Mouse (Mus musculus): ENCODE data around the gene Gm33543. TPM values are rescaled to one million over a fixed set of nuclear protein-coding genes. Genes with fewer than 3 reads are reported as not detected.

The Gm33543 gene
- total and polyA plus RNA-seq, 3 experiments = not detected

GRCm38 (mm10) chr10:95855411-95855810 is 12.7 kb upstream of the Gm33543 start:
- TF ChIP-seq KAT2A (conservative IDR thresholded peaks at IDR 0.05; ENCODE audit: low read depth, low read length) (no peak), TBP (IDR thresholded peaks at IDR 0.05; ENCODE audit: low read depth, low read length) (no peak), UBTF (IDR thresholded peaks at IDR 0.05; ENCODE audit: borderline replicate concordance, insufficient read depth, low read depth, low read length) (no peak), ELF1 (IDR thresholded peaks at IDR 0.05; ENCODE audit: low read depth, low read length) (no peak), SIN3A (IDR thresholded peaks at IDR 0.05; ENCODE audit: low read length) (no peak), MYB (IDR thresholded peaks at IDR 0.05; ENCODE audit: low read depth, low read length) (no peak), POLR2AphosphoS2 (IDR thresholded peaks at IDR 0.05; ENCODE audit: low read length) (no peak), MAFK (IDR thresholded peaks at IDR 0.05; ENCODE audit: borderline replicate concordance, low read depth, low read length) (no peak), ZKSCAN1 (IDR thresholded peaks at IDR 0.05; ENCODE audit: low read depth, low read length) (no peak), E2F4 (IDR thresholded peaks at IDR 0.05; ENCODE audit: borderline replicate concordance, low read depth, low read length) (no peak), GABPA (IDR thresholded peaks at IDR 0.05; ENCODE audit: low read depth, low read length) (no peak), USF1 (IDR thresholded peaks at IDR 0.05; ENCODE audit: low read depth, low read length) (no peak)
- Histone ChIP-seq H3K27me3 (ENCODE audit: control insufficient read depth in 1 of 2, insufficient read depth in 2 of 2, low read length in 2 of 2) (peaks cover 0 to 3% of the 10 kb centered on the region in 2 experiments; a peak in 2 of 4 replicates), H3K4me1 (ENCODE audit: control insufficient read depth in 1 of 2, insufficient read depth in 2 of 2, low read length in 2 of 2) (no peaks in the 10 kb centered on the region), H3K27ac (ENCODE audit: control insufficient read depth, low read depth, low read length) (no peak overlapping the region), H3K9me3 (replicated peaks; ENCODE audit: insufficient read depth, low read length) (no peaks in the 10 kb centered on the region), H3K9ac (ENCODE audit: control insufficient read depth, low read depth, low read length, poor library complexity, severe bottlenecking) (no peak overlapping the region), H3K4me3 (ENCODE audit: control insufficient read depth in 1 of 2, insufficient read depth in 1 of 2, low read depth in 2 of 2, low read length in 2 of 2) (no peak overlapping the region), H3K36me3 (ENCODE audit: control insufficient read depth in 1 of 2, insufficient read depth in 2 of 2, low read length in 2 of 2) (no peaks in the 10 kb centered on the region), H3K79me2 (ENCODE audit: control insufficient read depth, insufficient read depth, low read length, poor library complexity) (no peaks in the 10 kb centered on the region)
- DNase-seq (ENCODE audit: low read depth, low spot score) = no peak

DNA sequence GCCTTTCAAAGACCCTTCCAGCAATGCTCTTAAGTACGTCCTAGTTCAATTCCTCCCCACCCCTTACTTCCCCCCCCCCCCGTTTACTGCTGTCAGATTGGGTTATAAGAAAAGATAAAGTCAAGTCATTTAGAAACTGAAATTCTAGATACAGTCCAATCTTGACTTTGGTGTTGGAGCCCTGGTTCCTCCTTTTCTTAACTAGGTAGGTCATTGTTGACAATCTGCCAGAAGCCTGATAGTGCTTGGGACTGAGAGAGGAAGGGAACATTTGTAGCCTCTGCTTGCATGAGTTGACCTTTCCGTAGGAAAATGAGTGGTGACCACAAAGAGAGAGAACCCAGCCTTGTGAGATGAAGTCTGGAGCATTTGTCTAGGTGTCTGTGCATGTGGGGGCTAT is 7.8 kb upstream of the Gm33543 start:
- no peaks in the 10 kb centered on the region for H3K36me3 ChIP-seq (ENCODE audit: control insufficient read depth in 1 of 2, insufficient read depth in 2 of 2, low read length in 2 of 2)
- peak; percentile 28 for DNase-seq (ENCODE audit: low read depth, low spot score)
- no peak overlapping the region for H3K4me3 ChIP-seq (ENCODE audit: control insufficient read depth in 1 of 2, insufficient read depth in 1 of 2, low read depth in 2 of 2, low read length in 2 of 2)
- no peak overlapping the region for H3K9ac ChIP-seq (ENCODE audit: control insufficient read depth, low read depth, low read length, poor library complexity, severe bottlenecking)
- H3K9me3 ChIP-seq (replicated peaks; ENCODE audit: insufficient read depth, low read length) = no peaks in the 10 kb centered on the region
- no peak for TF ChIP-seq UBTF (IDR thresholded peaks at IDR 0.05; ENCODE audit: borderline replicate concordance, insufficient read depth, low read depth, low read length)
- no peak for TF ChIP-seq GATA1 (IDR thresholded peaks at IDR 0.05; ENCODE audit: low read depth, low read length)
- no peak for TF ChIP-seq USF2 (IDR thresholded peaks at IDR 0.05; ENCODE audit: borderline replicate concordance in 1 of 2, insufficient read depth in 1 of 2, low read depth in 1 of 2, low read length in 2 of 2)
- TF ChIP-seq GABPA (IDR thresholded peaks at IDR 0.05; ENCODE audit: low read depth, low read length) = no peak
- no peak for TF ChIP-seq RCOR1 (IDR thresholded peaks at IDR 0.05; ENCODE audit: low read depth, low read length)
- no peak for TF ChIP-seq POLR2AphosphoS2 (IDR thresholded peaks at IDR 0.05; ENCODE audit: low read length)
- TF ChIP-seq TAL1 (IDR thresholded peaks at IDR 0.05; ENCODE audit: low read length) = no peak
- no peak for TF ChIP-seq RAD21 (IDR thresholded peaks at IDR 0.05; ENCODE audit: low read depth, low read length)
- TF ChIP-seq USF1 (IDR thresholded peaks at IDR 0.05; ENCODE audit: low read depth, low read length) = no peak
- TF ChIP-seq MAZ (IDR thresholded peaks at IDR 0.05; ENCODE audit: low read depth, low read length) = no peak
- no peak for TF ChIP-seq CHD2 (IDR thresholded peaks at IDR 0.05; ENCODE audit: low read length)
- no peak for TF ChIP-seq NRF1 (IDR thresholded peaks at IDR 0.05; ENCODE audit: insufficient read depth, low read depth, low read length, poor library complexity, severe bottlenecking)
- no peak for TF ChIP-seq JUND (IDR thresholded peaks at IDR 0.05; ENCODE audit: low read depth, low read length)
- TF ChIP-seq ZC3H11A (IDR thresholded peaks at IDR 0.05; ENCODE audit: low read depth, low read length) = no peak
- no peak for TF ChIP-seq ELF1 (IDR thresholded peaks at IDR 0.05; ENCODE audit: low read depth, low read length)
- no peak for TF ChIP-seq MAFK (IDR thresholded peaks at IDR 0.05; ENCODE audit: borderline replicate concordance, low read depth, low read length)
- H3K79me2 ChIP-seq (ENCODE audit: control insufficient read depth, insufficient read depth, low read length, poor library complexity) = no peaks in the 10 kb centered on the region
- H3K4me1 ChIP-seq (ENCODE audit: control insufficient read depth in 1 of 2, insufficient read depth in 2 of 2, low read length in 2 of 2) = no peaks in the 10 kb centered on the region
- H3K27me3 ChIP-seq (ENCODE audit: control insufficient read depth in 1 of 2, insufficient read depth in 2 of 2, low read length in 2 of 2) = peaks cover 0 to 1% of the 10 kb centered on the region in 2 experiments; a peak in 2 of 4 replicates
- no peak overlapping the region for H3K27ac ChIP-seq (ENCODE audit: control insufficient read depth, low read depth, low read length)

Data from MEL (cell line).